Mouse (Mus musculus) left cerebral cortex, adult 18-20 months (tissue): Measurements from ENCODE around the gene Crybb1. TPM values are rescaled to one million over a fixed set of nuclear protein-coding genes. Genes with fewer than 3 reads are reported as not detected.
A peak's percentile ranks its signal among the peaks of the same experiment; 100 is the strongest.

Experiments
- DNase-seq, 2 experiments: peaks; one replicate each; pipeline ENCODE4 v3.0.0; 2021 to 2022; ENCODE audit warnings: low spot score in 2 of 2, mixed read lengths in 1 of 2
- long read RNA-seq, 2 experiments: library from polyadenylated mRNA; stranded (forward); transcript quantifications; one replicate each; pipeline ENCODE4 v2.0.0; 2021
- total RNA-seq, 2 experiments: library from RNA; stranded (reverse); gene quantifications; 2 replicates each; pipeline ENCODE4 v1.2.3; 2021

The Crybb1 gene
- total RNA-seq, result 1 to 10 TPM; 5.9 to 8.5 TPM
- long read RNA-seq, experiment 1, partial matches to known transcripts, result 0 of 1 reads
- long read RNA-seq, experiment 1, other reads (novel, unspliced or antisense), result 0 of 1 reads
- long read RNA-seq, experiment 2, partial matches to known transcripts, result 0 of 1 reads
- long read RNA-seq, experiment 2, other reads (novel, unspliced or antisense), result 0 of 1 reads

GRCm38 (mm10) chr5:112255426-112255825, at the start of gene Crybb1:
Gene Crybb1 (plus strand): TSS chr5:112255815.
- peak; percentile 43 to 54 for DNase-seq

- no peak for DNase-seq
These were observed 48.9 kb upstream of the Crybb1 start for GRCm38 (mm10) chr5:112206543-112207255.

GRCm38 (mm10) chr5:112208321-112208720, 47.3 kb upstream of the Crybb1 start:
- DNase-seq, result no peak

GRCm38 (mm10) chr5:112210104-112210503, 45.5 kb upstream of the Crybb1 start:
- DNase-seq, result peak; percentile 52 to 72

GRCm38 (mm10) chr5:112211911-112212310, 43.7 kb upstream of the Crybb1 start:
- DNase-seq, result no peak

GRCm38 (mm10) chr5:112212711-112213264, 42.8 kb upstream of the Crybb1 start:
- no peak for DNase-seq

- DNase-seq, result peak in 1 of 2 experiments; percentile 40
These were observed 42.0 kb upstream of the Crybb1 start for GRCm38 (mm10) chr5:112213331-112214240.

- DNase-seq, result peak; percentile 75 to 80
These were observed 41.2 kb upstream of the Crybb1 start for GRCm38 (mm10) chr5:112214419-112214818.

GRCm38 (mm10) chr5:112215291-112215751, 40.3 kb upstream of the Crybb1 start:
- peak in 1 of 2 experiments; percentile 57 for DNase-seq

GRCm38 (mm10) chr5:112215801-112216251, 39.8 kb upstream of the Crybb1 start:
- peak in 1 of 2 experiments; percentile 42 for DNase-seq

GRCm38 (mm10) chr5:112216335-112216734, 39.3 kb upstream of the Crybb1 start:
- no peak for DNase-seq

- no peak for DNase-seq
These were observed 38.6 kb upstream of the Crybb1 start for GRCm38 (mm10) chr5:112217031-112217430.

GRCm38 (mm10) chr5:112218679-112219078, 36.9 kb upstream of the Crybb1 start:
- DNase-seq, result no peak

- no peak for DNase-seq
These were observed 36.2 kb upstream of the Crybb1 start for GRCm38 (mm10) chr5:112219398-112219797.

GRCm38 (mm10) chr5:112220203-112220602, 35.4 kb upstream of the Crybb1 start:
- no peak for DNase-seq

GRCm38 (mm10) chr5:112225591-112225990, 30.0 kb upstream of the Crybb1 start:
- no peak for DNase-seq

- peak; percentile 72 to 84 for DNase-seq
These were observed 28.3 kb upstream of the Crybb1 start for GRCm38 (mm10) chr5:112227354-112227753.

GRCm38 (mm10) chr5:112227898-112228239, 27.7 kb upstream of the Crybb1 start:
- DNase-seq, result peak in 1 of 2 experiments; percentile 28

GRCm38 (mm10) chr5:112228240-112229076, 27.2 kb upstream of the Crybb1 start:
- DNase-seq, result peak; percentile 65 to 75

- no peak for DNase-seq
These were observed 19.8 kb upstream of the Crybb1 start for GRCm38 (mm10) chr5:112235806-112236205.
